Mouse (Mus musculus) midbrain, embryonic 11.5 days (tissue): ENCODE data around the gene Hist2h4. TPM values are rescaled to one million over a fixed set of nuclear protein-coding genes. Genes with fewer than 3 reads are reported as not detected.
"Not testable (repeated sequence)": the region's sequence is repeated elsewhere in the genome, so short reads cannot be mapped to it uniquely, and the experiment has no call there.

ENCODE experiments used
- ATAC-seq: fragments of 200-750 bp; cut with Nextera tagmentation; 2 replicates; pipeline ENCODE4 v1.8.0; 2017; ENCODE audit warnings: moderate TSS enrichment, moderate library complexity; ENCODE audit not compliant: low FRiP score
- DNase-seq: peaks from one replicate; pipeline ENCODE4 v3.0.0; 2015; ENCODE audit warnings: low spot score; ENCODE audit errors: missing footprints
- H3K27ac ChIP-seq: fragments of 300-500 bp; sonication (generic); 2 replicates; pipeline ENCODE4 v1.5.1; 2014; ENCODE audit warnings: low read depth, low read length
- H3K27me3 ChIP-seq: fragments of 300-500 bp; sonication (generic); 2 replicates; pipeline ENCODE4 v1.6.1; 2014; ENCODE audit warnings: mild to moderate bottlenecking, low read length, moderate library complexity, mixed read lengths; ENCODE audit not compliant: control insufficient read depth, insufficient read depth
- H3K36me3 ChIP-seq: fragments of 300-500 bp; sonication (generic); 2 replicates; pipeline ENCODE4 v1.6.1; 2014; ENCODE audit warnings: mild to moderate bottlenecking, low read length, moderate library complexity, mixed read lengths; ENCODE audit not compliant: control insufficient read depth, insufficient read depth
- H3K4me1 ChIP-seq: fragments of 300-500 bp; sonication (generic); 2 replicates; pipeline ENCODE4 v1.6.1; 2014; ENCODE audit warnings: low read length; ENCODE audit not compliant: control insufficient read depth, insufficient read depth
- H3K4me2 ChIP-seq: fragments of 300-500 bp; sonication (generic); 2 replicates; pipeline ENCODE4 v1.6.1; 2014; ENCODE audit warnings: mild to moderate bottlenecking, moderate library complexity
- H3K4me3 ChIP-seq: fragments of 300-500 bp; sonication (generic); 2 replicates; pipeline ENCODE4 v1.5.1; 2014; ENCODE audit warnings: low read depth, low read length
- H3K9ac ChIP-seq: fragments of 300-500 bp; sonication (generic); 2 replicates; pipeline ENCODE4 v1.6.1; 2014; ENCODE audit warnings: low read length
- H3K9me3 ChIP-seq: fragments of 300-500 bp; sonication (generic); 2 replicates; pipeline ENCODE4 v1.6.1; 2016; ENCODE audit warnings: low read length; ENCODE audit not compliant: control insufficient read depth
- WGBS: fragments of 180-500 bp; shearing (Covaris S2); extraction: QIAGEN DNeasy Blood & Tissue Kit; methylation state at CpG from one replicate; pipeline ENCODE4 v1.1.7; 2014; 5-methylcytosine and 5-hydroxymethylcytosine counted together
- polyA plus RNA-seq: library from polyadenylated mRNA; unstranded; fragments of >200 nt; fragmentation: Nextera tagmentation; extraction: Ambion mirVana; gene quantifications from 2 replicates; pipeline ENCODE4 v1.2.1, GENCODE M21; 2014

Hist2h4 gene
- polyA plus RNA-seq, 1 experiment from 2014 or later: 5.4 TPM

DNA sequence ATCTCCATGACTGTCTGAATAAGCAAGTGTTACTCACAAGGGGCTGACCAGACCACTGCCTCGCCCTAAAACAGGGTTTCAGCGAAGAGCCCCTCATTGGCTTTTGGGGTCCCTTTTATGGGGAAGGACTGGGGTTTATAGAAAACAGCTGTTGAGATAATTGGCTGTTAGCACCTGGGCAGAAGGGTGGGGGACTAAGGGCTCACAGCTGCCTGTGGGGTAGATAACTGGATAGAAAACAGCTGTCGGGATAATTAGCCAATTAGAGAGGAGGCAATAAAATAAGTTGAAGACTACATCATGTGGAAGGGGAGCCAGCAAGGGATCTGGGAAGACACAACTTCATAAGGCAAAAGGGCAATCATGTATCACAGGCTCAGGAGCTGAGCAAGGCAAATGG lies 12.2 kb downstream of the Hist2h4 start:
- 83% methylated on average over 3 of the region's 3 CpGs for whole genome bisulfite sequencing
- Histone ChIP-seq H3K27me3 (no peaks in the 10 kb centered on the region), H3K9ac (no peak overlapping the region), H3K36me3 (no peaks in the 10 kb centered on the region), H3K4me3 (no peak overlapping the region), H3K27ac (no peak overlapping the region), H3K9me3 (no peaks in the 10 kb centered on the region), H3K4me1 (peaks cover 8% of the 10 kb centered on the region), H3K4me2 (no peak overlapping the region)
- DNase-seq (no peak), ATAC-seq (no peak)

DNA sequence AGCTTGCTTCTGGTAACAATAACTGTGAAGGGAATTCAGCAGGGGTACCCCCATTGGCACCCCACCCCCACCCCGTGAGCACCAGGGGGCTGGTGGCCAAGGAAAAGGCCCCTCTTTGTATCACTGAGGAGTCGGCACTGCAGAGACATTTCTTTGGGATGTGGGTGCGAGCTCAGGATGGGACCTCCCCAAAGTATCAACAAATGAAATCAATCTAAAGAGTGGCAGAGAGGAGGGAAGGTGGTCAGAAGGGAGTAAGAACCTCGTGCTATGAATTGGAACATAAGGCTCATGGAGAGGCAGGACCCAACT lies 14.1 kb downstream of the Hist2h4 start:
- ATAC-seq (no peak), DNase-seq (peak; percentile 82)
- Histone ChIP-seq H3K4me3 (no peak overlapping the region), H3K9ac (no peak overlapping the region), H3K36me3 (no peaks in the 10 kb centered on the region), H3K4me2 (peak overlapping the region; percentile 59; the same call in 1 of the 2 replicates), H3K27ac (peak overlapping the region; percentile 30; the same call in 1 of the 2 replicates), H3K4me1 (peaks cover 16% of the 10 kb centered on the region), H3K27me3 (no peaks in the 10 kb centered on the region), H3K9me3 (no peaks in the 10 kb centered on the region)
- WGBS: 52% methylated on average over 4 of the region's 4 CpGs

DNA sequence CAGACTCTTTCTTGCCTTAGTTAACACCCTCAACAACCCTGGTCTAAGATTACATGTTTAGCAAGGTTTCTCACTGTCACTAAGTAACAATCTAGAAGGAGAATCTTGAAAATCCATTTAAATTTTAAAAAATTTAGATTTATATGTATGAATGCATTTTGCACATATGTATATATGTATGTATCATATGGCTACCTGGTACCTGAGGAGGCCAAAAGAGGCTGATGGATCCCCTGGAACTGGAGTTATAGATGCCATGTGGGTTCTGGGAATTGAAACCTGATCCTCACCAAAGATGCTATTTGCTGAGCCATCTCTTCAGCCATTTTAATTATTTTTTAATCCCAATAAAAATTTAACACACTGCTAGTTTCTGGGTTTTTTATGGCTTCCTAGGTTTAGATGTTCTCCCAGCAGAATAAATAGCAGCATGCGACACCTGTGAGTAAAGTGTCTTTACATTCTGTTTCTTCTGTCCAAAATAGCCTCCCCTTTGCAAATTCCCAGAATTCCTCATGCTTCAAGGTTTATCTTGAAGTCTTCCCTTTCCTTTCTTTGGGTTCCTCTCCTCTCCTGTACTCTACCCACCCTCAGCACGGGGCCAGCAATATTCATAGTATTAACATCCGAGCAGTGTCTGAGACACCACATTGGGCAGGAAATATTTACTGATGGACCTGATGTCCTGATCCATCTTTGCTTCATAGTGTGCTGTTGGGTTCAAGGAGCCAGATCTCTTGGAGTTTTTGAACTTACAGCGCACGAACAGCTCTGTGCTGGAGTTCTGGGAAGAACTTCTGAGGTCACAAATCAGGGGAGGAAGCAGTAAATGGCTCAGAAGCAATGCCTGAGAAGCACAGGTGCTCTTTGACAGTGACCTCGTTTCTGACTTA lies 14.7 kb downstream of the Hist2h4 start:
- no peaks in the 10 kb centered on the region for H3K9me3 ChIP-seq
- H3K27ac ChIP-seq: peak overlapping the region; percentile 30; the same call in 1 of the 2 replicates
- peaks cover 16% of the 10 kb centered on the region for H3K4me1 ChIP-seq
- no peaks in the 10 kb centered on the region for H3K36me3 ChIP-seq
- 58% methylated on average over 6 of the region's 6 CpGs for WGBS
- peak; percentile 88 for DNase-seq
- H3K4me3 ChIP-seq: peak overlapping the region; percentile 41; the same call in 1 of the 2 replicates
- ATAC-seq: no peak
- H3K4me2 ChIP-seq: peak overlapping the region; percentile 59
- H3K9ac ChIP-seq: peak overlapping the region; percentile 78
- no peaks in the 10 kb centered on the region for H3K27me3 ChIP-seq

DNA sequence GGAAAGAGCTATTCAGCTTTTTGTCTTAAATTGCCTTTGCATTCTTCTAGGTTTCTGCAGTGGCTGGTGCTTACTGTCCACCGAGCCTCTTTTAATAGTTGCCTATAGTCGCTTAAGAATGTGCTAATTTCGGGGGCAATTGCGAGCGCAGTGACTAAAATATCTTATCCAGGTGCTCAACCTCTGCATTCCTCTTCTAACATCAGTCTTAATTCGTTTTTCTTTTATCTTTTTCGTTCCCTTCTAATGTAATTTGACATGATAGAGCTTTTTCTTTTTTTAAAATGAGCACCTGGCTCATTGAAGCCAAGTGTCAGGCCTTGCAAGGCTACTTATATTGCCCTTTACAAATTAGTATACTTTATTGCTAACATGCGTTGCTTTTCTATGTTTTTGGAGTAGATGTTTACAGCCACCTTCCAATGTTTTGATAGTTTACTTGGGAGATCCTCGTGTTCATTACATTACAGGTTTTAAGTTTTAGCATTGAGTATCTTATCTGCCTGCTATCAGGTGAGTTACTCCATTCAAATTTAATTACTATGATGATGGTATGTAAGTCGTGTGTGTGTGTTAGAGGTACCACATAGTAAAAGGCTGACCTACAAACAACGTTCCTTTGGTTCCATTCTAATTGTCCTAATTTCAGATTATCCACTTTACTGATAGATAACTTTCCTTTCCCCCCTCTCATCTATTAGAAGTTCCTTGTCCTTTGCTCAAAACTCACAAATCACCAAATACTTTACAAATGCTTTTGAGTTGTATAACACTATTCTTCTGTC lies 15.6 kb downstream of the Hist2h4 start:
- Histone ChIP-seq H3K9ac (peak overlapping the region; percentile 78), H3K4me2 (peak overlapping the region; percentile 59), H3K36me3 (no peaks in the 10 kb centered on the region), H3K27me3 (no peaks in the 10 kb centered on the region), H3K4me3 (peak overlapping the region; percentile 41), H3K27ac (peak overlapping the region; percentile 82), H3K9me3 (no peaks in the 10 kb centered on the region), H3K4me1 (peaks cover 16% of the 10 kb centered on the region)
- DNase-seq (peak; percentile 93), ATAC-seq (no peak)
- WGBS: 2% methylated on average over 11 of the region's 11 CpGs

DNA sequence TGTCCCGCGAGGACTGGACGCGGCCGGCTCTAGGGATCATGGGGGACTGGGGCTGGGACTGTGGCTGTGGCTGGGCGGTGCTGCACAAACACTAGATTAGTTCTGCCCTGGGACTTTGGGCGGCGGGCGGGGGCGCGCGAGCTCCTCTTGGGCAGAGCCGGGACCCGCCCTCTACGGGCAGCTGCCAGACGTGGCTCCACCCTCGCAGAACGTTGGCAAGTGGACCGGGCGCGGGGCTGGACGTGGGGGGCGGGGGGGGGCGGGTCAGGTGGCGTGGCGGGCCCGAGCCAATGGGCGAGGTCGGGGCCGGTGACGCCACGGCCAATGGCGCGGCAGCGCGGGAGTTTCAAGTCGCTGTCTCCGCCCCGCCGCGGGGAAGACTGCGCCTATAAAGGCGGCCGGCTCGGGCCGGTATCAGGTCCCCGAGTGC lies 16.7 kb downstream of the Hist2h4 start, which contains the start of gene Hist2h3c1:
Gene Hist2h3c1, plus strand, starts transcription at position 259 of the 430 bp plus-strand sequence.
- H3K9ac ChIP-seq: peak within 1 kb of the TSS; percentile 78
- H3K27ac ChIP-seq: peak within 1 kb of the TSS; percentile 82
- H3K36me3 ChIP-seq, H3K9me3 ChIP-seq, H3K27me3 ChIP-seq, DNase-seq: not testable (repeated sequence)
- H3K4me3 ChIP-seq: peak within 1 kb of the TSS; percentile 41
- no CpG with 5 or more reads among the region's 47 CpGs for WGBS
- peaks cover 16% of the 10 kb centered on the region for H3K4me1 ChIP-seq
- H3K4me2 ChIP-seq: peak within 1 kb of the TSS; percentile 59
- ATAC-seq: peak; percentile 93

DNA sequence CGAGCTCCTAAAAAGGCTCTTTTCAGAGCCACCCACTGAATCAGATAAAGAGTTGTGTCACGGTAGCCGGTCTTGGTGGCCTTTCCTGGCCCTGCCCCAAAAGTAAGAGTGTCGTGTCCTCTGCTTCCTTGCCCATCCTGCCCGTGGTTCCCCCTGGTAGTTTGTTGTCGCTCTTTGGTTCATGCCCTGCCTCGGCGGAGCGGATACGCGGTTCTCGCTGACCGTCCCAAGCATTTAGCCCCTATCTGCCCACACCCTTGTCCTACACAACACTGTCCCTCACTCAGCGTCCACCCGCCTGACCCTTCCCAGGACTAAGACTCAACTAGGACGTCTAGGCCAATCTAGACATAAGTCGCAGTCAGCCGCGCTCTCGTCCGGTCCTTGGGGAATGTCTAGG lies 17.1 kb downstream of the Hist2h4 start:
- WGBS: 0% methylated on average over 10 of the region's 21 CpGs
- not testable (repeated sequence) for H3K9me3 ChIP-seq, H3K27ac ChIP-seq, H3K27me3 ChIP-seq, ATAC-seq, DNase-seq, H3K9ac ChIP-seq, H3K36me3 ChIP-seq
- H3K4me2 ChIP-seq: 0 out of 2 replicates have a peak overlapping the region, but pooled peaks have one; percentile 28
- 0 out of 2 replicates have a peak overlapping the region, but pooled peaks have one; percentile 22 for H3K4me3 ChIP-seq
- peaks cover 16% of the 10 kb centered on the region for H3K4me1 ChIP-seq

DNA sequence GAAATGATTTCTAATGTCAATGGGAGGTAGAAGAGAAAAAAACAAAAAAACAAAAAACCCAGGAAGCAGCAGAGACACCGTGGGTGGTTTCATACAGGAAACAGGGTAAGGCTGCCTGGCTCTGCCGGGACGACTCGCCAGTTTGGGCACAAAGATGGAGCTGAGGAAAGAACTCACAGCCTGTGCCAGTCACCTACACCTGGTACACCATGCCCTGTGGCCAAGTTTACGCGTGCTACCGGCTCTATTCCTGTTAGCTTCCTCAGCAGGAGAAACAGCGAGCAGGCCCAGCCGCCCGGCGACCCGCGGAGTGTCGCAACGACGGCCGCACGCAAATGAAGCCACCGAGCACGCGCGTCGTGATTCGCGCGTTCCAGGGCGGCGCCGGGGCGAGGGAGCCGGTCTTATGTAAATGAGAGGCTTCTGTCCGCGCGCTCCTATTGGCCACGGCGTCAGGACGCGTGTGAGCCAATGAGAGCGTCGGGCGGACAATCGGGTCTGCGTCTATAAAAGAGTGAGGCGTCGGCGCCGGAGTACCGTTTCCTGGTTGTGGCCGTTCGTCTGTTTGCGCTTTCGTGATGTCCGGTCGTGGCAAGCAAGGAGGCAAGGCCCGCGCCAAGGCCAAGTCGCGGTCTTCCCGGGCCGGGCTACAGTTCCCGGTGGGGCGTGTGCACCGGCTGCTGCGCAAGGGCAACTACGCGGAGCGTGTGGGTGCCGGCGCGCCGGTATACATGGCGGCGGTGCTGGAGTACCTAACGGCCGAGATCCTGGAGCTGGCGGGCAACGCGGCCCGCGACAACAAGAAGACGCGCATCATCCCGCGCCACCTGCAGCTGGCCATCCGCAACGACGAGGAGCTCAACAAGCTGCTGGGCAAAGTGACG lies 17.9 kb downstream of the Hist2h4 start, which contains the start of gene Hist2h2aa1:
Gene Hist2h2aa1, plus strand, starts transcription at position 495 of the 884 bp plus-strand sequence.
- Histone ChIP-seq H3K9ac (peak within 1 kb of the TSS; percentile 80), H3K4me1 (peaks cover 19% of the 10 kb centered on the region), H3K27ac (peak within 1 kb of the TSS; percentile 94), H3K4me2 (peak within 1 kb of the TSS; percentile 60), H3K4me3 (peak within 1 kb of the TSS; percentile 43)
- not testable (repeated sequence) for H3K36me3 ChIP-seq, H3K9me3 ChIP-seq, H3K27me3 ChIP-seq
- peak; percentile 96 for DNase-seq
- under 1% methylated on average over 32 of the region's 88 CpGs for WGBS
- ATAC-seq: peak; percentile 86

DNA sequence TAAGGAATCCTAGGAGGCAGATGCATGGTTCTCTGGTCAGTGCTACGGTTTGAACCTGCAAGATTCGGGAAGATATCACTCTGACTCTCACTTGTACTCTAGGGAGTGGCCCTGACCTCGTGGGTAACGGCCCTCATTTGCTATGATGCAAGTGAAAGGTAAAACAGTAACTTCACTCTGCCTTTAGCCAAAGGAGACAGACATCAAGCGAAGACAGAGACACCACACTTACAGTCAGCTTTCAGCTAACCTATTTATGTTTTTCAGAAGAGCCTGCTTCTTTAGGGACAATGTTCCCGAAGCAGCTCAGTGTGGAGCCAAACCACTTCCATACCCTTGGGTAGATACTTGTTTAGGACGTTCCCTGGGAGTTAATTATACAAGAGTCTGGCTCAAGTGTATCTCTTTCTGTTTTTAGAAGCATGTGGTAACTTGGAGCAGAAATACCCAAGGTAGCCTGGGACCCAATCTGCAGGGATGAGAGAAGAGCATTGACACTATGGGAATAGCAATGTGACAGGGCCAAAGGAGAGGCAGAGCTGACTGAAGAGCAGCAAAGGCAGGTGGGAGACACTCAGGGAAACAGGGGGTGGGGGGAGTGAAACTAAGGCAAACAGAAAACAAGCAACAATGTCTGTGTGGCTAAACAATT lies 19.1 kb downstream of the Hist2h4 start:
- WGBS: 82% methylated on average over 7 of the region's 7 CpGs
- H3K4me2 ChIP-seq: peak overlapping the region; percentile 60; the same call in 1 of the 2 replicates
- peaks cover 19% of the 10 kb centered on the region for H3K4me1 ChIP-seq
- peak overlapping the region; percentile 80; the same call in 1 of the 2 replicates for H3K9ac ChIP-seq
- H3K27ac ChIP-seq: peak overlapping the region; percentile 94
- DNase-seq (no peak), ATAC-seq (no peak)
- H3K27me3 ChIP-seq: no peaks in the 10 kb centered on the region
- H3K36me3 ChIP-seq: no peaks in the 10 kb centered on the region
- 0 out of 2 replicates have a peak overlapping the region, but pooled peaks have one; percentile 7 for H3K4me3 ChIP-seq
- H3K9me3 ChIP-seq: no peaks in the 10 kb centered on the region
